In genomic region chr11:116668381-116668825, GRCm38 (mm10) we compare ENCODE assay signal across 11 mouse cellular contexts. TPM values are rescaled to one million over a fixed set of nuclear protein-coding genes. Genes with fewer than 3 reads are reported as not detected.
DNase-seq lines count a peak whose midpoint lies in the region; ATAC-seq and TF ChIP-seq lines count a peak whose summit lies in the region.
"Had no signal": no experiment of that assay in that cellular context is flagged by ENCODE, and none has a peak within 500 bp of the region (broad histone marks: within the 10 kb centered on the region; RNA-seq: fewer than 3 reads in every experiment).

No protein-coding gene starts in this region.

- H3K4me2 ChIP-seq in forebrain, embryonic 15.5 days (replicated peaks), result no peak overlapping the region
- no peak overlapping the region for H3K4me2 ChIP-seq in kidney, embryonic 14.5 days (replicated peaks; ENCODE audit: low read depth, low read length)

- H3K27ac ChIP-seq in forebrain, embryonic 10.5 days, result peak overlapping the region; percentile 17; the same call in 1 of the 2 replicates
- H3K27ac ChIP-seq in forebrain, embryonic 15.5 days (replicated peaks), result no peak overlapping the region
- H3K27ac ChIP-seq in kidney, adult 2 months (ENCODE audit: insufficient read depth, low read depth, low read length), result no peak overlapping the region
- H3K27ac ChIP-seq in kidney, embryonic 14.5 days (ENCODE audit: low read depth, low read length), result no peak overlapping the region
- H3K27ac ChIP-seq: macrophage had no signal

- no peak overlapping the region for H3K9ac ChIP-seq in forebrain, embryonic 15.5 days (replicated peaks)
- H3K9ac ChIP-seq in kidney, embryonic 14.5 days (ENCODE audit: low read depth, low read length), result no peak overlapping the region

- TF ChIP-seq CTCF in kidney, adult 2 months (conservative IDR thresholded peaks at IDR 0.05; ENCODE audit: insufficient read depth, insufficient read length, low read depth, low read length), result no peak

- ATAC-seq in forebrain, embryonic 15.5 days (replicated peaks), result no peak
- ATAC-seq in kidney, embryonic 14.5 days (ENCODE audit: low FRiP score, low TSS enrichment), result no peak
- ATAC-seq: Patski had no signal

- peaks cover 62% of the 10 kb centered on the region for H3K4me1 ChIP-seq in forebrain, embryonic 10.5 days
- peaks cover 44% of the 10 kb centered on the region for H3K4me1 ChIP-seq in forebrain, embryonic 15.5 days
- peaks cover 11% of the 10 kb centered on the region; the same call in 1 of the 2 replicates for H3K4me1 ChIP-seq in kidney, adult 2 months (ENCODE audit: control insufficient read depth, insufficient read depth, low read length)
- peaks cover 24% of the 10 kb centered on the region for H3K4me1 ChIP-seq in kidney, embryonic 14.5 days (ENCODE audit: control insufficient read depth, insufficient read depth, low read length)

- no peaks in the 10 kb centered on the region for H3K9me3 ChIP-seq in forebrain, embryonic 10.5 days
- H3K9me3 ChIP-seq in forebrain, embryonic 15.5 days, result no peaks in the 10 kb centered on the region
- no peaks in the 10 kb centered on the region for H3K9me3 ChIP-seq in kidney, embryonic 14.5 days (ENCODE audit: control insufficient read depth, low read length)

- peaks cover 29% of the 10 kb centered on the region for H3K27me3 ChIP-seq in forebrain, embryonic 10.5 days (ENCODE audit: poor library complexity, severe bottlenecking)
- no peaks in the 10 kb centered on the region for H3K27me3 ChIP-seq in forebrain, embryonic 15.5 days
- H3K27me3 ChIP-seq in kidney, adult 2 months (replicated peaks; ENCODE audit: control insufficient read depth, insufficient read depth, low read length), result no peaks in the 10 kb centered on the region
- H3K27me3 ChIP-seq in kidney, embryonic 14.5 days (ENCODE audit: control insufficient read depth, insufficient read depth, low read length), result no peaks in the 10 kb centered on the region
- H3K27me3 ChIP-seq: Patski had no signal

- 87% methylated on average over 10 of the region's 10 CpGs for WGBS in forebrain, embryonic 10.5 days
- 74% methylated on average over 10 of the region's 10 CpGs for WGBS in forebrain, embryonic 15.5 days
- 55% methylated on average over 10 of the region's 10 CpGs for whole genome bisulfite sequencing in kidney, adult 2 months
- 73% methylated on average over 10 of the region's 10 CpGs for WGBS in kidney, embryonic 14.5 days

- H3K36me3 ChIP-seq in forebrain, embryonic 10.5 days (replicated peaks), result peaks cover 10% of the 10 kb centered on the region
- H3K36me3 ChIP-seq in forebrain, embryonic 15.5 days, result 0 out of 2 replicates have a peak, but pooled peaks cover 2% of the 10 kb centered on the region
- H3K36me3 ChIP-seq in kidney, adult 2 months (ENCODE audit: control insufficient read depth, insufficient read depth, low read length), result no peaks in the 10 kb centered on the region
- H3K36me3 ChIP-seq in kidney, embryonic 14.5 days (ENCODE audit: control insufficient read depth, insufficient read depth, low read length), result peaks cover 8% of the 10 kb centered on the region

- DNase-seq in forebrain, embryonic 10.5 days (ENCODE audit: extremely low spot score, low spot score), result no peak
- DNase-seq in kidney, adult 2 months, result peak; percentile 77
- DNase-seq in thymus, postnatal 0 days (ENCODE audit: low spot score), result peak; percentile 8
- DNase-seq in thymus, postnatal 14 days, result no peak
- DNase-seq in right cerebral cortex, postnatal 10 days (ENCODE audit: low spot score in 2 of 2), result no peak
- DNase-seq in spleen, postnatal 4 days (ENCODE audit: low spot score in 2 of 2), result no peak
- DNase-seq: gastrocnemius, postnatal 36 days had no signal

- H3K4me3 ChIP-seq in forebrain, embryonic 10.5 days, result no peak overlapping the region
- no peak overlapping the region for H3K4me3 ChIP-seq in forebrain, embryonic 15.5 days
- no peak overlapping the region for H3K4me3 ChIP-seq in kidney, adult 2 months (ENCODE audit: insufficient read depth, low read depth, low read length)
- no peak overlapping the region for H3K4me3 ChIP-seq in kidney, embryonic 14.5 days (ENCODE audit: low read length)

- no peak for TF ChIP-seq POLR2A in kidney, adult 2 months (IDR thresholded peaks at IDR 0.05; ENCODE audit: low read depth, low read length)

RNA-seq across cellular contexts. Expression of gene Cygb, which starts 14.3 kb away (rescaled TPM):
- polyA plus RNA-seq in forebrain, embryonic 10.5 days (2016; fragmentation: Nextera tagmentation; extraction: Ambion mirVana), result 2.5 and 2.9 TPM in 2 replicates
- 15.8 and 16.4 TPM in 2 replicates for polyA plus RNA-seq in forebrain, embryonic 15.5 days (2015; fragmentation: Nextera tagmentation; extraction: Ambion mirVana)
- polyA plus RNA-seq in kidney, adult 2 months (2012; rRNA removed), result 16.2 and 21.0 TPM in 2 replicates
- 11.0 and 11.3 TPM in 2 replicates for polyA plus RNA-seq in kidney, embryonic 14.5 days (2014; fragmentation: Nextera tagmentation; extraction: Ambion mirVana)
- 7.9 and 8.1 TPM in 2 replicates for polyA plus RNA-seq in thymus, postnatal 0 days (2015; fragmentation: Nextera tagmentation; extraction: Ambion mirVana)
- polyA plus RNA-seq: macrophage had no signal

RNA-seq across cellular contexts. Expression of gene Prcd, which starts 15.1 kb away (rescaled TPM):
- 0.62 and 1.1 TPM in 2 replicates for polyA plus RNA-seq in forebrain, embryonic 10.5 days (2016; fragmentation: Nextera tagmentation; extraction: Ambion mirVana)
- 2.0 and 2.4 TPM in 2 replicates for polyA plus RNA-seq in forebrain, embryonic 15.5 days (2015; fragmentation: Nextera tagmentation; extraction: Ambion mirVana)
- 0.44 and 0.52 TPM in 2 replicates for polyA plus RNA-seq in kidney, adult 2 months (2012; rRNA removed)
- 1.1 and 1.4 TPM in 2 replicates for polyA plus RNA-seq in kidney, embryonic 14.5 days (2014; fragmentation: Nextera tagmentation; extraction: Ambion mirVana)
- 0.27 and 0.57 TPM in 2 replicates for polyA plus RNA-seq in thymus, postnatal 0 days (2015; fragmentation: Nextera tagmentation; extraction: Ambion mirVana)
- polyA plus RNA-seq: macrophage had no signal

RNA-seq across cellular contexts. Expression of gene Rhbdf2, which starts 41.6 kb away (rescaled TPM):
- 3.5 and 4.0 TPM in 2 replicates for polyA plus RNA-seq in forebrain, embryonic 10.5 days (2016; fragmentation: Nextera tagmentation; extraction: Ambion mirVana)
- polyA plus RNA-seq in forebrain, embryonic 15.5 days (2015; fragmentation: Nextera tagmentation; extraction: Ambion mirVana), result 1.3 and 1.4 TPM in 2 replicates
- polyA plus RNA-seq in kidney, adult 2 months (2012; rRNA removed), result 18.0 and 19.1 TPM in 2 replicates
- polyA plus RNA-seq in kidney, embryonic 14.5 days (2014; fragmentation: Nextera tagmentation; extraction: Ambion mirVana), result 5.4 and 7.2 TPM in 2 replicates
- 8.8 and 11.2 TPM in 2 replicates for polyA plus RNA-seq in thymus, postnatal 0 days (2015; fragmentation: Nextera tagmentation; extraction: Ambion mirVana)

Comparison
In these comparisons a context has a peak if more than half of its experiments do, and no peak if none do; other contexts are left out.
1. DNase-seq: peak in kidney, adult 2 months (single experiment) and thymus, postnatal 0 days (single experiment); none in forebrain, embryonic 10.5 days (single experiment), thymus, postnatal 14 days (single experiment), right cerebral cortex, postnatal 10 days (0 of 2) and spleen, postnatal 4 days (0 of 2).